9 mouse cellular contexts compared by ENCODE assay signal in the genomic region with DNA sequence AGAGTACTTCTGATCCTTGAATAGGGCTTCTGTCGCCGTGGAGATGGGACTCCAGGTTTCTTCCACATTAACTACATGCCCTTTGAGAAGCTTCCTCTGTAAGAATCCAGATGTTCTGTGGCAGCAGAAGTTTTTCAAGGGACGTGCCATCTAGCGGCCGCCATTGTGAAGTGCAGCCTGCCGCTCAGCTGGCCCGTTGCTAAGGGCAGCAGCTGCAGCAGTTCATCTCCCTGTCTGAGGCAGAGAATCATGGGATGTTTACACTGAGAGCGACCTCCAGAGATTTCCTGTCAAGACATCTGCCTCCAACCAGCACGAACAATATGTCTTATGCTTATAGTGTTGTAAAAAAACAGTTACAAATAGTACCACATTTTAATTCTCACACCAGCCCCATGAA.
DNase-seq lines count a peak whose midpoint lies in the region; ATAC-seq and TF ChIP-seq lines count a peak whose summit lies in the region.
"Had no signal": no experiment of that assay in that cellular context is flagged by ENCODE, and none has a peak within 500 bp of the region (broad histone marks: within the 10 kb centered on the region; RNA-seq: fewer than 3 reads in every experiment).

No protein-coding gene starts in this region.

- intact Hi-C loops in gastrocnemius, postnatal 14 days (cut with DNase I; ENCODE audit: low total_unique reads), result loop anchor here (10.0 kb wide), 1 partner anchor 528 kb away; no protein-coding TSS in a partner anchor
- intact Hi-C loops in left cerebral cortex, postnatal 14 days (cut with DNase I), result loop anchor here (10.0 kb wide), 2 partner anchors 528 to 648 kb away; no protein-coding TSS in a partner anchor

- no peak overlapping the region for H3K4me2 ChIP-seq in intestine, embryonic 15.5 days (replicated peaks)

- H3K4me1 ChIP-seq in intestine, embryonic 15.5 days (replicated peaks), result 0 out of 2 replicates have a peak, but pooled peaks cover 3% of the 10 kb centered on the region
- H3K4me1 ChIP-seq in midbrain, embryonic 10.5 days, result peaks cover 53% of the 10 kb centered on the region
- H3K4me1 ChIP-seq in small intestine, adult 2 months (ENCODE audit: control insufficient read depth, insufficient read depth, insufficient read length, low read length), result no peaks in the 10 kb centered on the region

- H3K9me3 ChIP-seq in intestine, embryonic 15.5 days, result no peaks in the 10 kb centered on the region
- no peaks in the 10 kb centered on the region for H3K9me3 ChIP-seq in midbrain, embryonic 10.5 days (replicated peaks)

- H3K4me3 ChIP-seq in intestine, embryonic 15.5 days (replicated peaks), result no peak overlapping the region
- no peak overlapping the region for H3K4me3 ChIP-seq in midbrain, embryonic 10.5 days
- no peak overlapping the region for H3K4me3 ChIP-seq in small intestine, adult 2 months (ENCODE audit: low read depth, low read length)
- H3K4me3 ChIP-seq: myocyte had no signal

- ATAC-seq in intestine, embryonic 15.5 days, result peak; percentile 94
- ATAC-seq in monocyte, adult 5-6 weeks (replicated peaks; ENCODE audit: insufficient number of reproducible peaks, low FRiP score, low TSS enrichment, poor library complexity, severe bottlenecking), result no peak

- TF ChIP-seq POLR2A in small intestine, adult 2 months (IDR thresholded peaks at IDR 0.05; ENCODE audit: low read depth, low read length), result no peak

- H3K36me3 ChIP-seq in intestine, embryonic 15.5 days, result no peaks in the 10 kb centered on the region
- H3K36me3 ChIP-seq in midbrain, embryonic 10.5 days, result no peaks in the 10 kb centered on the region
- H3K36me3 ChIP-seq in small intestine, adult 2 months (ENCODE audit: control insufficient read depth, insufficient read depth, low read length), result no peaks in the 10 kb centered on the region

- DNase-seq in adrenal gland, adult 2 months, result peak; percentile 72
- DNase-seq in embryo, embryonic 10 days (ENCODE audit: low spot score), result peak; percentile 92
- peak; percentile 69 for DNase-seq in gastrocnemius, postnatal 14 days
- peak; percentile 72 to 80 for DNase-seq in left cerebral cortex, postnatal 14 days (ENCODE audit: low spot score in 2 of 2)
- peak; percentile 86 for DNase-seq in midbrain, embryonic 10.5 days (ENCODE audit: low spot score)

- no peaks in the 10 kb centered on the region for H3K27me3 ChIP-seq in intestine, embryonic 15.5 days (replicated peaks)
- no peaks in the 10 kb centered on the region; the same call in 1 of the 2 replicates for H3K27me3 ChIP-seq in midbrain, embryonic 10.5 days (ENCODE audit: low read depth, poor library complexity, severe bottlenecking)
- H3K27me3 ChIP-seq in small intestine, adult 2 months (ENCODE audit: control insufficient read depth, insufficient read depth, low read length), result no peaks in the 10 kb centered on the region; the same call in 1 of the 2 replicates

- no peak overlapping the region for H3K27ac ChIP-seq in intestine, embryonic 15.5 days
- peak overlapping the region; percentile 83 for H3K27ac ChIP-seq in midbrain, embryonic 10.5 days (replicated peaks)
- no peak overlapping the region for H3K27ac ChIP-seq in small intestine, adult 2 months (ENCODE audit: insufficient read depth, low read depth, low read length)

- 1% methylated on average over 9 of the region's 9 CpGs for WGBS in intestine, embryonic 15.5 days
- WGBS in midbrain, embryonic 10.5 days, result 3% methylated on average over 9 of the region's 9 CpGs
- whole genome bisulfite sequencing in small intestine, adult 2 months, result 1% methylated on average over 9 of the region's 9 CpGs

- no peak overlapping the region for H3K9ac ChIP-seq in intestine, embryonic 15.5 days

- peak; percentile 81 for TF ChIP-seq CTCF in small intestine, adult 2 months (IDR thresholded peaks at IDR 0.05; ENCODE audit: extremely low read depth, insufficient read length, insufficient replicate concordance, low read depth, low read length)
